Mouse (Mus musculus) layer of hippocampus, postnatal 25 days (tissue): ENCODE results near the gene Tal1. TPM values are rescaled to one million over a fixed set of nuclear protein-coding genes. Genes with fewer than 3 reads are reported as not detected.

Experiments
- DNase-seq, 2 experiments: peaks; one replicate each; pipeline ENCODE4 v3.0.0; 2022; ENCODE audit warnings: mixed read lengths in 2 of 2, low spot score in 1 of 2; ENCODE audit errors: extremely low spot score in 1 of 2
- total RNA-seq, 2 experiments: library from RNA; stranded (reverse); gene quantifications; 2 replicates each; pipeline ENCODE4 v1.2.3; 2021

Gene Tal1
- total RNA-seq, 2 experiments from 2014 or later: 1.1 to 1.5 TPM

DNA sequence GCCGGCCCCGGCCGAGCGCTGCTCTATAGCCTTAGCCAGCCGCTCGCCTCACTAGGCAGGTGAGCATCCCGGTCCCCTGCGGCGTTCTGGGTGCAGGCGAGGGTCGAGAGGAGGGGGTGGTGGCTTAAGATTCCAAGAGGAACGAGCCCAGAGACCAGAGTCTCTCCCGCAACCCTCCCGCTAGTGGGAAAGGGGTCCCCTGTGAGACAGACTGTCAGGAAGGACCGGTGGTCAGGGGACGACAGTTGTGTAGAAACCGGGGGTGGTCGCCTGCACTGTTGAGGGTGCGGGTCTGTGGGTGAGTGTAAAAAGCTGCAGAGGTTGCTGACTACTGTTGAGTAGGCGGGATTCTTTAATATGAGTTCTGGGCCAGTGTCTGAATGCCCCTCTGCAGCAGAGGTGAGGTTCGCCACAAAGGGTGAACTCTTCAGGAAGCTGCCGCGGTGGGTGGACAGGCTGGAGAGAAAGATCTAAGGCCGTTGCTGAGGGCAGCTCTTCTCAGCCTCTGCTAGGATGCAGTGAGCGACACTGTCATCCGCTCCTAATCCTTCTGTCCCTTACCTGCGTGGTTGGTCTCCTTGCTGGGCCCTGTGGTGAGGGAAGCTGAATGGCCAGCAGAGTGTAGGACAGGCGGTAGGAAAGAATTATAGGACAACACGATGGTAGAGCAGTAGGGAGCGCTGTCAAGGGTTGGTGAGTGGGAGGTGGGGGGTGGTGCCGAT lies 7.5 kb downstream of the Tal1 start:
- no peak for DNase-seq

DNA sequence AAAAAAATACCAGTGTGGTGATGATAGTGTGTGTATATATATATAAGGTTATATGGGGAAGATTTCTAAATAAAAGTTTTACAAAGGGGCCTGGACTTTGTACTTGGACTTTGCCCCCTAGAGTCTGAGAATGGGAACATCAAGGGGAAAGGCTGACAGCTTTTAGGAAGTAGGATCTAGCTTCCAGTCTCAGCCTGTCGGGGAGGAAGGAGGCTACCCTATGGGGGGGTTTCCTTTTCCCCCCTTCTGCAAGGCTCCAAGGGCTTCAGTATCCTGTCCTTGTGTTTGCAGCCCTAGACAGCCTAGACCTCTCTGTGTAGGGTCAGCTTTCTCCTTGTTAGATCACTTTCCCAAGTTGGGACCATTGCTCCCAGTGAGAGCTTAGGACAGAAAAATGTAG lies 15.4 kb downstream of the Tal1 start:
- no peak for DNase-seq

- DNase-seq: no peak
Observed at GRCm38 (mm10) chr4:115074789-115075188, 18.6 kb downstream of the Tal1 start.

DNA sequence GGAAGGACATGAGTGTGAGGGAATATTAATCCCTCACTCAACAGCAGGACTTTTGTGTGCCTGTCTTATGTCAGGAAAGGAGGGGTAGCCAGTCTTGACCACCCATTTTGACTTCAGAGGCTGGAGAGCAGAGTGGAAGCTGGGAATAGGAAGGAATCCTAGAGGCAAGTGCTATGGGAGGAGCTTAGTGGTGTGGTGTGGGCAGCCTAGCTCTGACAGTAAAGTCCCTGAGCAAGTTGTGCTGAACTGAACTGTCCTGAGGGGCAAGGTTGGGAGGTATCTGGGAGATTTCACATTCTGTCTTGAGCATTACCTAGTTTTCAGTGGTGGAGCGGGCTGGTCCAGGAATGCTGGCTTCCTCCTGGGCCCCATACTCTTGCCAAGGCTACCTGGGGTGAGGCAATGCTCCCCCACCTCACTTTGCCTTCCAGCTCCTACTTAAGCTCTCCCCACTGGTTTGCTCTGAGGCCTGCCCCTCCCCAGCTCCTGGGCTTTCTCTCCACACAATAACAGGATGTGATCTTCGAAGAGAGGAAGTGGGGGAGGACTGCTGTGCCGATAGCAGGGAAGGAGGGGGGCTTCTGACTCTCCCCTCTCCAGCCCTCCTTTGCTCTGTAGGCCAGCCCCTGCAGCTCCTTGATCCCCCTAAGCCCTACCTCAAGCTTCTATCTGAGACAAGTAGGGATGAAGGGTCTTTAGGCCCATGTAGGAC lies 19.1 kb downstream of the Tal1 start:
- DNase-seq: no peak

DNA sequence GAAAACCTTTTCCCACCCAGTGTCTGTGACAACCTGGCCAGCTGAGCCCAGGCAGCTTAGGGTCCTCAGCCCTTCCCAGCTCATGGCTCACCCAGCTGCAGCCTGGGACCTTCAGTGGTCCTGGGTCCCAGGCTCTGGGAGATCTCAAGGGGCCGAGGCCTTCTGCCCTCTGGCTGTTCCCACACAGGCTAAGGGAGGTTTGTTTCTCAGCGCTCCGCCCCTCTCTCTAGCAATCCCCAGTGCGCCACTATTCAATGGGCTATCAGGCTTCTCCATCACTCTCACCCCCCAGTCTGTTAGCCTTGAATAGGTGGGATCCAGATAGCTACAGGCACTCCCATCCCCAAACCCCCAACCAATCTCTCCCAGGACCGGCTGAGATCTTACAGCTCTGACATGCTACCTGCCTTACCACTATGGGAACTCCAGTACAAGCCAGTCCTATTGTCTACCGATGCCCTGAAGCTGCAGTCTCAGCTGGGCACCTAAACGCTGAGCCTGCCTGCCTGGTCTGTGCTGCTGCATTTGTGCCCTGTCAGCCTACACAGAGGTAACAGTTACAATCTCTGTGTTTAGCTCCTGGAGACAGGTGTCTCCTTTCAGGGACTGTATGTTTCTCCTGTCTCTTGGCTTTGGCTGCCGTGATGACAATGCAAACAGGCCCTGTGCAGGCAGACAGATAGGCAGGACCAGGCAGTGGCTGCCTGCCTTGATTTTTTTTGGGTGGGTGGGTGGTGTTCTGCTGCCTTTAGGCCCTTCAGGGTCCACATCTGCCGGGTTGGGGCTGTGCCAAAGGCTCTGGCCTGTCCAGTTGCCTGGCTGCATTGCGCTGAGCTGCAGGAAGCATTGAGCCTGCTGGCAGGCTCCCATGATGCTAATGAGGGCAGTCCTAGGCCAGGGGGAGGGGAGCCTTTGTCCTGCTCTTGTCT lies 22.9 kb downstream of the Tal1 start:
- DNase-seq: no peak

GRCm38 (mm10) chr4:115079821-115080349 lies 23.7 kb downstream of the Tal1 start:
- DNase-seq: no peak

DNA sequence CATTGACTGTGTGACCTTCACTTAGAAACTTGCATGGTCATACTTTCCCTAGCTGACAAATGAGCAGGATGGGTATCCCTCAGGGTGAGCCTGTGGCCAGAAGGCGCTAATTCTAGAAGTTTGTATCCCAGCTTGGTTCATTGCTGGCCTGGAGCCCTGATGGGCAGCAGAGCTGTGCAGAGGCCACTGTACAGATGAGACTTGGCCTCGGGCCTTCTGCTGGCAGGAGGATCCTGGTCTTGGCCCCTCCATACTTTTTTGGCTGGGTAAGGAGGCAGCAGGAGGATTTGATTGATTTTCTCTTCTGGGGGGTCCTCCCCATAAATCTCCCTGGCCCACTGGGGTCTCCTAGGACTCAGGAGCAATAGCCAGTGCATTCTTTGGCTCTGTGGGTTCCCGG lies 26.8 kb downstream of the Tal1 start:
- no peak for DNase-seq

- peak; percentile 36 to 63 for DNase-seq
Observed at GRCm38 (mm10) chr4:115085522-115086095, 29.4 kb downstream of the Tal1 start.

DNA sequence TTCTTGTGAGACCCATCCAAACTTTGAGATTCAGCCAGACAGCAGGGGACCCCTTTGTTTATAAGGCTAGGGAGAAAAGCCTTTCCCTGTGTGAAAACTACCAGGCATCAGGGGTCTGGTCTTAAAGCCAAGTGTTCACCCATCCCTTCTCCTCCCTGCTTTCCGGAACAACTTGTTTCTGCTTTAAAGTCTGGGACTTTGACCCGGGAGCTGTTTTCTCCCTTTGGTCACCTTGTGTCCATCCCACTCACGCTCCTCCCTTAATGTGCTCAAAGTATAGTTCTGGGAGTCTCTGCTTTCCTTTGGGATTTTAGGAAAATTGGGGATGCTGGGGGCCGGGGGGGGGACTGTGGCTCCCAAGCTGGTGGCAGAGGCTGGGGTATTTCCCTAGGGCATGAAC lies 30.0 kb downstream of the Tal1 start:
- no peak for DNase-seq

DNA sequence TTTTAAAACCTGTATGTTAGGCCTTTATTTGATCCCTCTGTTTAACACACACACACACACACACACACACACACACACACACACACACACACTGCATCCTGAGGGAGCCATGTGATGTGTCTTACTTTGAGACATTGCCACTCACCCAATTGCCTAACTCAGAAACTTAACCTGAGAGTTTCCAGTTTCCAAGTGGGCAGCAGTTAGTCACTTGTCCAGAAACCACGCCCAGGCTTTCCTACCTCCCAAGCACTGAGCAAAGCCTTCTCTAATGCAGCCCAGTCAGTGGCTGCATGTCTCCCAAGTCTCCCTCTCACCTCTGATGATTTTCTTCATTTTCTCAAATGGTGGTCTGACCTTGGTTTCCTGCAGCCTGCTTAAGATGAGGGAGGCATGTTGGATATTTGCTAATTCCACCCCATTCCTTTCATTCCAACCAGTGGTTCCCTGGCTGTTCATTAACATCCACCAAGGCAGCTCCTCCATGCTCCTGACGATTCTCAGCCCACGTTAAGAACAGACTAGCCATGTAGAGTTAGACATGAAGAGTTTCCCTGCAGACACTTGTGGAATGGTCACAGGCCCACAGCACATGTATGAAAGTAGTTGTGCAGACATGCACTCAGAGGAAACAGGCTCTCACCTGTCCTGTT lies 30.7 kb downstream of the Tal1 start:
- DNase-seq: no peak

- DNase-seq: no peak
Observed at GRCm38 (mm10) chr4:115088611-115089338, 32.5 kb downstream of the Tal1 start, which contains the start of gene Pdzk1ip1. Gene Pdzk1ip1, plus strand, starts transcription at chr4:115088708.

GRCm38 (mm10) chr4:115090592-115090991 lies 34.4 kb downstream of the Tal1 start:
- DNase-seq: no peak

DNA sequence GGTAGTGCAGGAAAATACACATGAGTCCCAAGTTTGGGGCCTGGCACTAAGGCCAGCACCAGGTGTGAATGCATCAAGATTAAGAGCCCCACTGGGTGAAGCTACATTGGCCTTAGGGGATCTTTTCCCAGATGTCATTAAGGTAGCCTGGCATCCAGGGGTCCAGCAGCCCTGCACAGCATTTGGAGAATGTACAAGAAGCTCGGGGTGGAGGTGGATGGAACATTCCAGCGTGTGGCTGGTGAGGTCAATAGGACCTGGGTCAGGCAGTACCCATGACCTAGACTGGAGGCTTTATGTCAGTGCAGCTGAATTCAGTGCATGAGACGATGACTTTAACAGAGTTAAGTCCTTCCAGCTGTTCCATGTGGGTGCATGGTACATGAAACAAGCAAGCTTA lies 35.6 kb downstream of the Tal1 start:
- DNase-seq: no peak

DNA sequence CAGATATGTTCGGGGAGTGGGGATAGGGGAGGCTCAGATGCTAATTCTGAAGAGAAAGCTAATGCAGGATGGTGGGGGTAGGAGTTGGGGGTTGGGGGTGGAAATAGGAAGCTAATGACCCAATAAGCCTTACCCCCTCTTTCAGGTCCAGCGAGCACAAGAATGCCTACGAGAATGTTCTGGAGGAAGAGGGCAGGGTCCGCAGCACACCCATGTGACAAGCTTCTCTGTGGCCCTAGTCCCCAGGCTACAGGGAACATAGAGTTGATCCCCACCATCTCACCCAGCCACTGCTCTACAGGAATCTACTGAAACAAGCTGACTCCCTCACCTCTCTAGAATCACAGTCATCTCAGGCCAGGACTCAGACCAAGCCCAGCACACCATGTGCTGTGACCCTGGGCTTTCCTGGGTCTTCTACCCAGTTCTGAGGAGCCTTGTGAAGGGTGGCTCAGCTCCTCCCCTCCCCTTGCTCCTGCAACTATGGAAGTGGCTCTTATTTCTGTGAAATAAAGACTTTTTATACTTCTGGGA lies 37.2 kb downstream of the Tal1 start:
- DNase-seq: no peak

GRCm38 (mm10) chr4:115094056-115094455 lies 37.8 kb downstream of the Tal1 start:
- no peak for DNase-seq

DNA sequence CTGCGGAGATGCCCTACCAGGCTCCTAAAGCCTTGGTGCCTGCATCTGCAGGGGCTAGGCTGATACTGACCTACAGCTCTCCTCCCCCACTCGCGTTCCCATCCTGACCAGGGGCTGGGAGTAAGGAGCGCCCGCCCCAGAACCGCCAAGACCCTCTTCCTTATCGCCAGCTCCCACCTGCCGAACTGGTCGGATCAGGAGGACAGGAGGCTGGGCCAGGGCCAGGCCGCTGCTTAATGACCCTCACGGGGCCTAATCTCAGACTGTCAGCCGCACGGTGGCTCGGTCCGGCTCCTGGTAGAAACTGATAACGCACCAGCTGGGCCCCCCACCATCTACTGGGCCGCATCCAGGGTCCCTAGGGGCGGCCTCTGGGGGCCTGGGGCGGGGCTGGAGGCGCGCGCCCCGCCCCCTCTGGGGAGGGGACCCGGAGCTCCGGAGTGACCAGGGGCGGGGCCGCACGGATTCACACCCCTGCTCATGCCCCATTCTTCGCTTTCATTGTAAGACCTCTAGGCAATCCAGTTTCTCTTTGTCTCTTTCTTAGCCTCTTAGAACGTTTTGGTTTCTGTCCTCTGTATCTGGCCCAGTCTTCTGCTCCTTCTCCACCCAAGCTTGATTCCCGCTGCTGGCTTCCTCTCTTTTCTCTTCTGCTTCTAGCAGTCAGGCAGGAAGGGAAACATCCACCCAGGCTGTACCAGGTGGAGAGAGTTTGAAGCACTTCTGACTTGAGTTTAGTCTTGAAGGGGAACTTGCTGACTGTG lies 39.6 kb downstream of the Tal1 start:
- no peak for DNase-seq

DNA sequence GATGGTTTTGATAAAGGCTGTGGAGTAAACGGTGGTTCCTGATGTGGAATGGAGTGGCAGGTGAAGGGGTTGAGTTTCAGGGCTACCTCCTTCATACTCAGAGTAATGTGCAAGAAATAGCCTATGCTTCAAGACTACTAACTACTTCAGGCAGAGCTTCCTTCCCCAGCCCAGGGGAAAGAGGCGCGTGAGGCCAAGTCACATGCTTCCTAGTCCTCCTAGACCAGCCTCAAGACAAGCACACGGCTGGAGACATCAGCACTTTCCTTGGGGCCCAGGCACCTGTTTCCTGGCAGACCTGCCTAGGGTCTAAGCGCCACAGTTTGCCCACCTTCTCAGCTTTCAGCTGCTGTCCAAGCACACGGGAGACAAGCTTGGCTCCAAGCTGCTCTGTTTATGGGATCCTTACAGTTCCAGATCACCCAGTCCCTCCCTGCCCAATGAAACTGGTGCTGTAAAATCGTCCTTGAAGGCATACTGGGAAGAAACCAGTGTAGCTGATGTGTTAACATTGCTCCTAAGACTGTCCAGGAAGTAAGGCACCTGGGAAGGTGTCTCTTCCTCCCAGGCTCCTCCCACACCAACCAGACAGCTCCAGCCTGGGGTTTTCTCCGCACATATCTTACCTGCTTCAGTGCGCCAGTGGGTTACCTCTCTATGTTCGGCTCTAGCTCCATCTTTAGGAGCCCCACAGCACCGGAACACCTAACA lies 40.4 kb downstream of the Tal1 start:
- no peak for DNase-seq

DNA sequence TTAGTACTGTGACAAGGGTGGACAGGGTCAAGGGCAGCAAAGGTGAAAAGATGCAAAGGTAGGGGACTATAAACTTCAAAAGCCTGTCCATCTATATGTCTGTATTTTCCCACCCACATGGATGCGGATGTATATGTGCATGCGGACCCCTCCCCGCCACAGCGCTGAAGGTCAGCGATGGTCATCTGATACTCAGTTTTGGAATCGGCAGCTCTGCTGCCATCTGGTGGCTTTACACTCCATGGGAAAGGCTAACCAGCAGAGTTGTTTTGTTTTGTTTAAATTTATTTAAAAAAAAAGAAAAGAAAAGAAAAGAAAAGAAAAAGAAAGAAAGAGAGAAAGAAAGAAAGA lies 40.9 kb downstream of the Tal1 start:
- DNase-seq: peak in 1 of 2 experiments; percentile 26
